Mouse (Mus musculus) lung, embryonic 14.5 days (tissue): ENCODE data around the gene Ptcd1. TPM values are rescaled to one million over a fixed set of nuclear protein-coding genes. Genes with fewer than 3 reads are reported as not detected.

Source experiments
- ATAC-seq: fragments of 200-750 bp; cut with Nextera tagmentation; 2 replicates; pipeline ENCODE4 v1.8.0; 2017; ENCODE audit warnings: mild to moderate bottlenecking, moderate TSS enrichment, moderate library complexity; ENCODE audit not compliant: insufficient read depth
- DNase-seq: peaks from one replicate; pipeline ENCODE4 v3.0.0-alpha.2; 2015
- H3K27ac ChIP-seq: fragments of 300-500 bp; sonication (generic); 2 replicates; pipeline ENCODE4 v1.5.1; 2014; ENCODE audit warnings: low read depth, mild to moderate bottlenecking, moderate library complexity
- H3K27me3 ChIP-seq: fragments of 300-500 bp; sonication (generic); 2 replicates; pipeline ENCODE4 v1.6.1; 2014; ENCODE audit warnings: low read length, control low read depth; ENCODE audit not compliant: insufficient read depth
- H3K36me3 ChIP-seq: fragments of 300-500 bp; sonication (generic); 2 replicates; pipeline ENCODE4 v1.6.1; 2014; ENCODE audit warnings: control low read depth; ENCODE audit not compliant: insufficient read depth
- H3K4me1 ChIP-seq: fragments of 300-500 bp; sonication (generic); 2 replicates; pipeline ENCODE4 v1.6.1; 2014; ENCODE audit warnings: antibody characterized with exemption, control low read depth; ENCODE audit not compliant: insufficient read depth
- H3K4me2 ChIP-seq: fragments of 300-500 bp; sonication (generic); 2 replicates; pipeline ENCODE4 v1.6.1; 2014; ENCODE audit warnings: mild to moderate bottlenecking
- H3K4me3 ChIP-seq: fragments of 300-500 bp; sonication (generic); 2 replicates; pipeline ENCODE4 v1.5.1; 2014; ENCODE audit warnings: low read depth, low read length
- H3K9ac ChIP-seq: fragments of 300-500 bp; sonication (generic); 2 replicates; pipeline ENCODE4 v1.6.1; 2014
- H3K9me3 ChIP-seq: fragments of 300-500 bp; sonication (generic); 2 replicates; pipeline ENCODE4 v1.6.1; 2016; ENCODE audit warnings: low read depth, low read length, control low read depth
- CTCF ChIP-seq: IDR thresholded peaks from 2 replicates; pipeline ENCODE4 v1.5.1; 2016; ENCODE audit warnings: antibody characterized with exemption, low read depth
- WGBS: fragments of 180-500 bp; shearing (Covaris S2); extraction: QIAGEN DNeasy Blood & Tissue Kit; methylation state at CpG from one replicate; pipeline ENCODE4 v1.1.7; 2014; 5-methylcytosine and 5-hydroxymethylcytosine counted together
- polyA plus RNA-seq: library from polyadenylated mRNA; unstranded; fragments of >200 nt; fragmentation: Nextera tagmentation; extraction: Ambion mirVana; gene quantifications from 2 replicates; pipeline ENCODE4 v1.2.1, GENCODE M21; 2014

Gene Ptcd1
- polyA plus RNA-seq, 1 experiment from 2014 or later, result 13.0 TPM

GRCm38 (mm10) chr5:145120921-145121320 is 46.0 kb downstream of the Ptcd1 start:
- Histone ChIP-seq H3K9me3 (no peaks in the 10 kb centered on the region), H3K4me2 (no peak overlapping the region), H3K4me1 (no peaks in the 10 kb centered on the region), H3K4me3 (no peak overlapping the region), H3K27me3 (no peaks in the 10 kb centered on the region), H3K36me3 (peaks cover 41% of the 10 kb centered on the region), H3K27ac (no peak overlapping the region), H3K9ac (no peak overlapping the region)
- TF ChIP-seq CTCF, result no peak
- WGBS, result 50% methylated on average over 7 of the region's 7 CpGs
- no peak for DNase-seq
- ATAC-seq, result no peak

- peak; percentile 57 for TF ChIP-seq CTCF
- H3K4me1 ChIP-seq, result no peaks in the 10 kb centered on the region
- H3K4me2 ChIP-seq, result no peak overlapping the region
- ATAC-seq (no peak), DNase-seq (no peak)
- H3K27ac ChIP-seq, result no peak overlapping the region
- H3K9ac ChIP-seq, result no peak overlapping the region
- WGBS, result 91% methylated on average over 2 of the region's 2 CpGs
- H3K9me3 ChIP-seq, result no peaks in the 10 kb centered on the region
- peaks cover 26% of the 10 kb centered on the region for H3K36me3 ChIP-seq
- no peak overlapping the region for H3K4me3 ChIP-seq
- no peaks in the 10 kb centered on the region for H3K27me3 ChIP-seq
Observed at GRCm38 (mm10) chr5:145119385-145119784, 47.5 kb downstream of the Ptcd1 start.

- Histone ChIP-seq H3K36me3 (peaks cover 17% of the 10 kb centered on the region), H3K27ac (no peak overlapping the region), H3K4me2 (no peak overlapping the region), H3K9ac (no peak overlapping the region), H3K9me3 (no peaks in the 10 kb centered on the region), H3K4me3 (no peak overlapping the region), H3K4me1 (no peaks in the 10 kb centered on the region), H3K27me3 (no peaks in the 10 kb centered on the region)
- no peak for DNase-seq
- ATAC-seq, result no peak
- 90% methylated on average over 5 of the region's 5 CpGs for WGBS
- no peak for TF ChIP-seq CTCF
Observed at GRCm38 (mm10) chr5:145118461-145118860, 48.4 kb downstream of the Ptcd1 start.

- Histone ChIP-seq H3K4me1 (no peaks in the 10 kb centered on the region), H3K4me3 (no peak overlapping the region), H3K27ac (no peak overlapping the region), H3K4me2 (no peak overlapping the region), H3K36me3 (peaks cover 12% of the 10 kb centered on the region), H3K27me3 (no peaks in the 10 kb centered on the region), H3K9me3 (no peaks in the 10 kb centered on the region), H3K9ac (no peak overlapping the region)
- TF ChIP-seq CTCF, result no peak
- no peak for ATAC-seq
- no peak for DNase-seq
- WGBS, result 50% methylated on average over 6 of the region's 6 CpGs
Observed at GRCm38 (mm10) chr5:145118005-145118404, 48.9 kb downstream of the Ptcd1 start.

GRCm38 (mm10) chr5:145116916-145117315 is 50.0 kb downstream of the Ptcd1 start:
- peak; percentile 25; the same call in 1 of the 2 replicates for ATAC-seq
- H3K9me3 ChIP-seq, result no peaks in the 10 kb centered on the region
- peak overlapping the region; percentile 78 for H3K4me2 ChIP-seq
- no peaks in the 10 kb centered on the region for H3K4me1 ChIP-seq
- H3K27me3 ChIP-seq, result no peaks in the 10 kb centered on the region
- peak; percentile 76 for TF ChIP-seq CTCF
- WGBS, result 36% methylated on average over 10 of the region's 10 CpGs
- peaks cover 2% of the 10 kb centered on the region; the same call in 1 of the 2 replicates for H3K36me3 ChIP-seq
- H3K27ac ChIP-seq, result peak overlapping the region; percentile 88
- no peak overlapping the region for H3K9ac ChIP-seq
- H3K4me3 ChIP-seq, result 0 out of 2 replicates have a peak overlapping the region, but pooled peaks have one; percentile 3
- DNase-seq, result peak; percentile 85

- peak overlapping the region; percentile 78 for H3K4me2 ChIP-seq
- H3K27me3 ChIP-seq, result no peaks in the 10 kb centered on the region
- H3K9me3 ChIP-seq, result no peaks in the 10 kb centered on the region
- 27% methylated on average over 4 of the region's 4 CpGs for WGBS
- H3K9ac ChIP-seq, result no peak overlapping the region
- H3K4me1 ChIP-seq, result no peaks in the 10 kb centered on the region
- H3K36me3 ChIP-seq, result no peaks in the 10 kb centered on the region
- no peak for TF ChIP-seq CTCF
- peak; percentile 53 for ATAC-seq
- H3K4me3 ChIP-seq, result peak overlapping the region; percentile 3; the same call in 1 of the 2 replicates
- H3K27ac ChIP-seq, result peak overlapping the region; percentile 88
- DNase-seq, result peak; percentile 90
Observed at GRCm38 (mm10) chr5:145116316-145116715, 50.6 kb downstream of the Ptcd1 start.

GRCm38 (mm10) chr5:145115736-145116135 is 51.2 kb downstream of the Ptcd1 start:
- 79% methylated on average over 5 of the region's 5 CpGs for WGBS
- Histone ChIP-seq H3K36me3 (peaks cover 2% of the 10 kb centered on the region; the same call in 1 of the 2 replicates), H3K9ac (no peak overlapping the region), H3K4me3 (peak overlapping the region; percentile 3; the same call in 1 of the 2 replicates), H3K4me2 (peak overlapping the region; percentile 78), H3K4me1 (no peaks in the 10 kb centered on the region), H3K9me3 (no peaks in the 10 kb centered on the region), H3K27me3 (no peaks in the 10 kb centered on the region), H3K27ac (peak overlapping the region; percentile 88)
- ATAC-seq (no peak), DNase-seq (no peak)
- no peak for TF ChIP-seq CTCF
